Mouse (Mus musculus) retina, postnatal 7 days (tissue): ENCODE measurements around the gene Fbxl21.

Source experiments
- DNase-seq: peaks from one replicate; pipeline ENCODE4 v3.0.0-alpha.2; 2012; ENCODE audit warnings: low read depth, low spot score

The Fbxl21 gene

GRCm38 (mm10) chr13:56534931-56535330 is 12.7 kb downstream of the Fbxl21 start:
- no peak for DNase-seq

DNA sequence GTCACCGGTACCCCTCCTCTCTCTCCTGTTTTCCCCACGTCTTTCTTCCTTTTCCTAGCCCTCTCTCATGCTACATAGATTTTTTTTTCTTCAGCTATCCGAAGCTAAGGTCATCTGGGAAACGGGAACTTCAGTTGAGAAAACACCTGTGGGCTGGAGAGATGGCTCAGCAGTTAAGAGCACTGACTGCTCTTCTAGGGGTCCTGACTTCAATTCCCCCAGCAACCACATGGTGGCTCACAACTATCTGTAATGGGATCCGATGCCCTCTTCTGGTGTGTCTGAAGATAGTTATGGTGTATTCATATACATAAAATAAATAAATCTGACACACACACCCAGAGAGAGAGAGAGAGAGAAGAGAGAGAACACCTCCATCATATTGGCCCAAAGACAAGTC is 13.3 kb downstream of the Fbxl21 start:
- no peak for DNase-seq

DNA sequence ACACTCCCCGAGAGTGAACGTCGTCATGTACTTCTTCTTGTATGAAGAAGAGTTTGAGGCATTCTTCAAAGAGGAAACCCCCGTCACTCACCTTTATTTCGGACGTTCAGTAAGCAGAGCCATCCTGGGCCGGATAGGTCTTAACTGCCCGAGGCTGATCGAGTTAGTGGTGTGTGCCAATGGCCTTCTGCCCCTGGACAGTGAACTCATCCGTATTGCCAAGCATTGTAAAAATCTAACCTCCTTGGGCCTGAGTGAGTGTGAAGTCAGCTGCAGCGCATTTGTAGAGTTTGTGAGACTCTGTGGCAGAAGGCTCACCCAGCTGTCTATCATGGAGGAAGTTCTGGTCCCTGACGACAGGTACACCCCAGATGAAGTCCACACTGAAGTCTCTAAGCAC is 14.8 kb downstream of the Fbxl21 start:
- DNase-seq = no peak

- no peak for DNase-seq
These were observed 17.6 kb downstream of the Fbxl21 start for GRCm38 (mm10) chr13:56539846-56540245.

DNA sequence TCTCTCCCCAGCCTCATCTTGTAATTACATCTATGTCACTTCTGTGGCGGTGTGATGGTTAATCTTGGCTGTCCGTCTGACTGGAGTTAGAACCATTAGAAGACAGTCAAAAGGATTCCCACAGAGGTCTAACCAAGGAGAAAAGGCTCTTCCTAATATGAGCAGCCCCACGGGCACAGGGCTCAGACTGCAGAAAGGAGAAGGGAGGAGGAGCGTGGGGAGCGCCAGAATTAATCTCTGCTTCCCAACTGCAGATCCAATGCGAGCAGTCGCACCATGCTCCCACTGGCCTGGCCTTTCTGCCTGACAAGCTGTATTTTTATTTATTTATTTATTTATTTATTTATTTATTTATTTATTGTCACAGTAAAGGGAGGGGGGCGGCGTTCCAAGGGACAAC is 21.5 kb downstream of the Fbxl21 start:
- no peak for DNase-seq

GRCm38 (mm10) chr13:56544956-56545355 is 22.7 kb downstream of the Fbxl21 start:
- no peak for DNase-seq

GRCm38 (mm10) chr13:56548401-56548800 is 26.1 kb downstream of the Fbxl21 start, which contains the start of gene Lect2:
TSS of gene Lect2 (minus strand) at chr13:56548502.
- no peak for DNase-seq

DNA sequence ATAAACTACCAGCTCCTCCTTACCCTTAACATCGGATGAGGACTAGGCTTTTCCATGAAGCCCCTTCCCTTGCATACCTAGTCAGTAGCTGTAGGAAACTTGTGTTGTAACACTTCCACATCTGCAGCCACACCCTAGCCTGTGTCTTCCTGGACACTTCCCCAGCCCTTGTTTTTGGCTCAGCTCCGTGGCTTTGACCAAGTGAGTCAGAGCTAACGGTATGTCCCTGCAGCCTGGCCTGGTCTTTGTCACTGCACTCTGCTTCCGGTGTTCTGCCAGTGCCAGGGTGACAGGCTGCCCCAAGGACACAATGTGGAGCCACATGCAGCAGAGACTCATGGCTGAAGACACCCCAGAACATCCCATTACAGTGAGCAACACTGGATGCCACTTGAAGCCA is 27.1 kb downstream of the Fbxl21 start:
- no peak for DNase-seq

GRCm38 (mm10) chr13:56550574-56550973 is 28.3 kb downstream of the Fbxl21 start:
- no peak for DNase-seq

- no peak for DNase-seq
These were observed 29.4 kb downstream of the Fbxl21 start for GRCm38 (mm10) chr13:56551661-56552060.

DNA sequence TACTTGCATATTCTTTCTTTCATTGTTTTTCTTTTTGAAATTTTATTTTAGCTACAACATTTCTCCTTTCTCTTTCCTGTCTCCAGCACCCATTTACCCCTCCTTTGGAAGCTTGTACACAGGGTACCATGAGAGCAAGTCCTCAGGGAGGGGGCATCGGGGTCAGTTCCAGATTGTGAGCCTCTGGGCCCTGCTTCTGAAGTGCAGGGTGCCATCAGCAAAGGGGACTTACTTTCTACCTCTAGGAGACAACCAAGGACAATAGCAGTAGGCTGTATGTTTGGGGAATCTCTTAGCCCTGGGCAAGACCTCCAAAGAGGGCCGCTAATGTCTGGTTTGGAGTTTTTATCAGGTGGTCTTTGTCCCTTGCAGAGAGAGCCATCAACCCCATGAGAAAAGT is 31.7 kb downstream of the Fbxl21 start:
- DNase-seq = no peak

DNA sequence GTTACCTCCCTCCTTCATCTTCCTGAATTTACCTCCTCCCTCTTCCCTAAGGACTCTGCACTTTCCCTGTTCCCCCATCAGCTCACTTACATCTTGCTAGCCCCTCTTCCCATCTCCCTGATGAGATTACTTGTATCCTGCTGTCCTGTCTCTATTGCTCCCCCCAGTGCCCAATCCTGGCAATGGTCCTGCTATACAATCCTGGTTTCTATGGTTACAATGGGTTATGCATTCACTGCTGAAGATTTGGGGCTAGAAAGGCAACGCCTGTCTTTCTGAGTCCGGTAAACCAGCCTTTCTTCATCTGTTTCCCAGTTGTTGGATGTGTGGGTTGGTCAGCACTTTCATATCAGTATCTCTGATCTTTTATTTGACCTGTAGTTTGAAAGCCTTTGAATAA is 32.1 kb downstream of the Fbxl21 start:
- DNase-seq = peak; percentile 27

- DNase-seq = no peak
These were observed 33.7 kb downstream of the Fbxl21 start for GRCm38 (mm10) chr13:56555957-56556356.

DNA sequence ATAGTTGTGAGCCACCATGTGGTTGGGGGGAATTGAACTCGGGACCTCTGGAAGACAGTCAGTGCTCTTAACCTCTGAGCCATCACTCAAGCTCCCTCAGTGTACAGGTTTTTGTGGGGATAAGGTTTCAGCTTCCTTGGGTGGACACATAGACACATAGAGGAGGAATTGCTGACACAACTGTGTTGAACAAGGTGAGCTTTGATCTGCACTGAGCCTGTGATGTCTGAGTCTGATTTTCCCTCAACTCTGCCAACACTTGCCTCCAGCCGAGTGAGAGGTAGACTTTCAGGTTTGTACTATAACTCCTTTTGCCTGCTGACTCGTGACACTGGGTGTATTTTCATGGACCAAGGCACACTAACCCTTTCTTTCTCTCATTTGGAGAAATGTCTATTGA is 34.4 kb downstream of the Fbxl21 start:
- DNase-seq = no peak

DNA sequence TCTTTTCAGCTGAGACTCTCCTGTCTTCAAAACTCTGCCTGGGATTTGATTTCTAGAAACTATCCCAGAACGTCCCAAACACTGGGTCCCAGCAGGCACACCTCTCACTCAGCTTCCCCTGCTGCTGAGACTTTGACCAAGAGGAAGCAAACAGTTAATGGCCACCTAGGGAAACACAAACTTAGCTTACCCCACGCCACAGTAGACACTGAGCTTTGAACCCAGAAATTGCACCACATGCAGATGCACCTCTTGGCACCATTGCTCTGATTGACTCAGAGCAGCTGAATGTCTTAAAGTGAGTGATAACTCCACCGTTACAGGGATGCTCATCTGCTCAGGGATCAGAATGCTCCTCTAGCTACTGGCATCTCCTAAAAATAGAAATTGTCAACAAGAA is 36.5 kb downstream of the Fbxl21 start:
- no peak for DNase-seq

- no peak for DNase-seq
These were observed 37.6 kb downstream of the Fbxl21 start for GRCm38 (mm10) chr13:56559841-56560370.

- DNase-seq = no peak
These were observed 38.9 kb downstream of the Fbxl21 start for GRCm38 (mm10) chr13:56561129-56561528.

DNA sequence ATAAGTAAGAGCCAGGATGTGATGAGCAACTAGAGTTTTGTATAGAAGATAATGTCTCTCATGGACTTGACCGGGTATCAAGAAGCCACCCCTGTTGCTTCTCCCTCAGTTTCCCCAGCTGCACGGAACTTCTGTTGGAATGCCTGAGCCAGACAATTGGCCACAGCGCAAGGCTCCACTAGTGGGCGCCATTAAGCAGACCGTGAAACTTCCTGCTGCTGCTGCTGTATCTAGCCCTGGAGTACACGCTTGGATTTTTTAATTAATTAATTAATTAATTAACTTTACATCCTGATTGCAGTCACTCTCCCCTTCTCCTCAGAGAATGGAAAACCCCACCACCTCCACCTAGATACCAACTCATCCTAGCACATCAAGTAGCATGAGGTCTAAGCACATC is 40.8 kb downstream of the Fbxl21 start:
- DNase-seq = no peak

DNA sequence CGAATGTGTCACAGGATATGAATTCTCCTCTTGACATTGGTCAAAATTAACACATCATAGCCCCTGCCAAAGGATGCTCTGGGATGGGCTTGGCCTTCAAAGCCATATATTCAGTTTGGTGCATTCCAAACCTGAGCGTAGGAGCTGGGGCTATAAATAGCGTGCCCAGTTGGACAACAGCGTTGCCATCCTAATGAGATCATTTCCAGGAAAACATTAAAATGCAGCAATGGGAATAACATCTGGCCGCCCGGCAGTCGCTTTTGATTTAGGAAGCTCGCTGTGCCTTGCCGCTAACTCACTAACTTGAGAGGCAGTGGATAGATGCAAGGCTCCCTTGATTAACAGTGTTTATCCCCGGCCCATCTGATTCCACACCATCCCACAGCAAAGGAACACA is 44.1 kb downstream of the Fbxl21 start:
- DNase-seq = no peak

GRCm38 (mm10) chr13:56571645-56572044 is 49.4 kb downstream of the Fbxl21 start:
- no peak for DNase-seq

GRCm38 (mm10) chr13:56575074-56575473 is 52.8 kb downstream of the Fbxl21 start:
- DNase-seq = no peak

- DNase-seq = no peak
These were observed 53.5 kb downstream of the Fbxl21 start for GRCm38 (mm10) chr13:56575701-56576321.

GRCm38 (mm10) chr13:56578097-56578496 is 55.8 kb downstream of the Fbxl21 start:
- no peak for DNase-seq

DNA sequence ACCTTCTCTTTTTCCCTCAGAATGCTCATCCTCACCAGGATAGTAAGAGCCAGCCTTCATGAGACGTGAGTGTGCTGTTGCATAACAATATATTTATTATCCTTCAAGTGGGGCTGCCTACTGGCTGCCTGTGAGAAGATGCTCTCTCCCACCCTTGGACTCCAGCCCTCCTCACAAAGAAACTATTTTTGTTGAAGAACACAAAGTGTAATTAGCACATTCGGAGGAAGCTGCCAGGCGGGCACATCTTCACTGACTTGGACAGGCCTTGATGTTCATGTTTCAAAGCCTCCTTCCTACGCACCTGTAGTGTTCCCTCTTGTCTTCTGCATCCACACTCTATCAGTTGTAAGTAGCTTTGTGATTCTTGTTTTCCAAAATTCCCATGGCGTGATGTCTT is 58.2 kb downstream of the Fbxl21 start:
- no peak for DNase-seq
